Mouse (Mus musculus) layer of hippocampus, postnatal 10 days (tissue): Measurements from ENCODE around the gene Irgq. TPM values are rescaled to one million over a fixed set of nuclear protein-coding genes. Genes with fewer than 3 reads are reported as not detected.

Source experiments
- DNase-seq, 2 experiments: peaks; one replicate each; pipeline ENCODE4 v3.0.0; 2021; ENCODE audit warnings: low spot score in 2 of 2
- total RNA-seq, 2 experiments: library from RNA; stranded (reverse); gene quantifications; 2 replicates each; pipeline ENCODE4 v1.2.3; 2021

The Irgq gene
- total RNA-seq, 2 experiments from 2014 or later, result 98.5 to 101 TPM

GRCm38 (mm10) chr7:24546068-24546614, 15.7 kb downstream of the Irgq start, which contains the start of the genes Pinlyp and Xrcc1:
Gene Pinlyp (minus strand): TSS chr7:24546118.
Gene Xrcc1 (plus strand): TSS chr7:24546289.
- DNase-seq, result no peak

DNA sequence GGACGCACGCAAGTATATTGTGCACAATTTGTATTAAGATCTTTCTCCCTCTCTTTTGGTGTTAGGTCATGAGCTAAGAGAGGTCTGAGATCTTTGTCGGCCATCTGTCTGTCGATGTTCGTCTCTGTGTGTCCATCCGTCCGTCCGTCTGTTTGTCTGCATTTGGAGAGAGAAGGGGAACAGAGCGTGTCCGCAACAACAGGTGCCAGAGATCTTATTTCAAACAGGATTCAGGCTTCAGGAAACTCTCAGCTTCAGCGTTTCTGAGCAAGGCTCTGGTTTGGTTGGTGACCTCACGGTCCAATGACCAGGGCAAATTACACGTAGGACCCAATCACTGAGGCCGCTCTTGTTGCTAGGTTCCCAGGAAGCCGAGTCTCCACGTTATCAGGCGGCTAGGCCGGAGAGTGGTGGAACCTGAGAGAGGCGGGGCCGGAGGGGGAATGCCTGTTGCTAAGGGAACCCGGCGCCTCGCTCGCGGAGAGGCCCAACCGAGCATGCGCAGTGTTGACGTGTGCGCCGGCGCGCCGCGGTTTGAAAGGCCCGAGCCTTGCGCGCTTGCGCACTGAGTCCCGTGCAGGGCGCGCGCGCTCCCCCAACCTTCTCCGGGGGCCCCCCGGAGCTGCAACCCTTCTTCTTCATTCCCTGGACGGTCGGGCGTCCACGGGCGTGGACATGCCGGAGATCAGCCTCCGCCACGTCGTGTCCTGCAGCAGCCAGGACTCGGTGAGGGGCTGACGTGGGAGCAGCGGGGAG, 16.3 kb downstream of the Irgq start:
- DNase-seq, result peak; percentile 98 to 99

DNA sequence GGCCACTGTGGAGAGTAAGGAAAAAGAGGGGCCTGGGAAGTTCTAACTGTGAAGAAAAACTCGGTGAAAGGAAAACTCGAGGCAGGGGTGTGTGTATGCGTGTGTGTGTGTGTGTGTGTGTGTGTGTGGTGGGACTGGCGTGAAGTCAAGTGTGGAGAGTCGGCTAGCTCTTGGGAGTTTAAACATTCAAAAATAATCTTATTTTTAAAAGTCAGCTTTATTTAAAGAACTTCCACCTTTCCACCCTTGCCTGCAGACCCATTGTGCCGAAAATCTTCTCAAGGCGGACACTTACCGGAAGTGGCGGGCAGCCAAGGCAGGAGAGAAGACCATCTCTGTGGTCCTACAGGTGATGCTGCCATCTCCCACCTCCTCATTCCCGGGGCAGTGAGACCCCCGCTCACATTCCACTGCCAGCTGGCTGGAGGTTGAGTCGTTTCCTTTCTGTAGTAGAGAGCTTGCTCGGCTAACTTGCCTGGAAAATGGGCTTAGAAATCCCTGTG, 17.1 kb downstream of the Irgq start:
- no peak for DNase-seq

DNA sequence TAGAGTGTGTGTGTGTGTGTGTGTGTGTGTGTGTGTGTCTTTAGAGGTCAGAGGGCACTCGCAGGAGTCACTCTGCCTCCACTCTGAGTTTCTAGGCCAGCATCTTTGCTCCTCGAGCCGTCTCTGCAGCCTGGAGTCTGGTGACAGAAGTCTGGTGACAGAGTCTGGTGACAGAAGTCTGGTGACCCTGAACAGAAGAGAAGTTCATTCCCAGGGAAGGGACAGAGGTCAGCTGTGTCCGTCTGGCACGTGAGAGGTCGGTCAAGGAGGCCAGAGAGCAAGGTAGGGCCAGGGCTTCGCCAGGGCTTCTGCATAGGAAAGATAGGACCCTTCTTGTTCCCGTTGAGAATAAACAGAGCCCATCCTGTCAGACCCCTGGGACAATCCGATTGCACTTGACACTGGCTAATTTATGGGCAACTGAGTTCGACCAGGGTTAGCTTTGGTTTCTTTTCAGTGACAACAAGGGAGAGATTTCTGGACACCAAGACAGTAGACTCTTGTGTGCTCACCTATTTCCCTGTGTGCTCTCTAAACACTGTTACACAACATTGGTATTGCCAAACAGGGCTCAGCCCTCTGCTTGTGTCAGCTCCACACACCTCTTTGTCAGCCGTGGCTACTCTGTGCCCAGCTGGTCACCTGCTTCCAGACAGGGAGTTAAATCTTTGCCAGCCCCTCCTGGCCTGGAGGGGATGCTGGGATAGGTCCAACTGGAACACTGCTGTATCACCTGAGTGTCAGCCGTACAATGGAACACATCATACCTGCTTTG, 21.7 kb downstream of the Irgq start:
- DNase-seq, result no peak

GRCm38 (mm10) chr7:24555786-24556185, 25.3 kb downstream of the Irgq start:
- DNase-seq, result no peak

GRCm38 (mm10) chr7:24561450-24561849, 31.0 kb downstream of the Irgq start:
- DNase-seq, result no peak

- DNase-seq, result no peak
These were observed 32.8 kb downstream of the Irgq start for GRCm38 (mm10) chr7:24563191-24563836.

DNA sequence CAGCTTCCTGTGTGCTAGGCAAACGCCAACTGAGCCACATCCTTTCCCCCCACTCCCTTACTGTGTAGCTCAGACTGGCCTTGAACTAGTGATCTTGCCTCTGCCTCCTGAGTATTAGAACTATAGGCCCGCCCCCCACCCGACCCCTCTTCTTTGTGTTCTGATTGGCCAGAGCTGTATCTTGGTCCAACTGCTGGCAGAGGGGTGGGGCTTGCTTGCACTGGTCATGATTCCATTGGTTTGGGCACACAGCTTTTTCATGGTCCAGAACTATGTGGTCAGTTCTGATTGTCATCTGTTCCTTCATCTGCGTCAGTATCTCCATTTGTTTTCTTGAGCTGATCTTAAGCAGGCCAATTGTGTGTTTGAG, 33.3 kb downstream of the Irgq start:
- DNase-seq, result no peak

DNA sequence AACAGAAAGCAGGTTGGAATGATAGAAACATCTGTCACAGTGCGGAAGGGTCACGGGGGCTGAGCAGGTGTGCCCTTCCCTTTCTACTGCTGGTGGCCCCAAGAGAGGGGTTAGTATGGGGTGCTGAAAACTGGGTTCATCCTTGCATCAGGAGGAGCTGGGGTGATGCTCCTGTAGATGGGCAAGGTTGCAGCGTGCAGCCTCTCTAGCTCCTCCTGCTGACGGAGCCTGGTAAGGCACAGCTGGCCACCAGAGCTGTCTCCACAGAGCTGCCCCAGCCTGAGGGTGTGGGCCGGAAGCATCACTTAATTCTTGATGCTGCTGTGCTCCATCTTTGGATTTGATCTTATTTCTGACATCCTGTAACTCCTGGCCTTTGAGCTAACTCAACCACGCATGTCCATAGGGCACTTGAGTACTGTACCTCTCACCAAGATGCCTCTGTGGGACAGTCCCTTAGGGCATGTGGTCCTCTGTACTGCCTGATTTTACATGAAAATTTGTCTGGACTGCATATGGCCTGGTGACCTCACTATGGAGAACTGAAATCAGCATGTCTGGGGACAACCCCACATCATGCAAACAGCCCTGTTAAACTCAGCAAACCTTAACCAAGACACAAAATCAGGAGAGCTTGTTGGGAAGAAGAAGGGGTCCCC, 34.2 kb downstream of the Irgq start:
- peak; percentile 72 to 73 for DNase-seq

- no peak for DNase-seq
These were observed 35.1 kb downstream of the Irgq start for GRCm38 (mm10) chr7:24565627-24566026.

DNA sequence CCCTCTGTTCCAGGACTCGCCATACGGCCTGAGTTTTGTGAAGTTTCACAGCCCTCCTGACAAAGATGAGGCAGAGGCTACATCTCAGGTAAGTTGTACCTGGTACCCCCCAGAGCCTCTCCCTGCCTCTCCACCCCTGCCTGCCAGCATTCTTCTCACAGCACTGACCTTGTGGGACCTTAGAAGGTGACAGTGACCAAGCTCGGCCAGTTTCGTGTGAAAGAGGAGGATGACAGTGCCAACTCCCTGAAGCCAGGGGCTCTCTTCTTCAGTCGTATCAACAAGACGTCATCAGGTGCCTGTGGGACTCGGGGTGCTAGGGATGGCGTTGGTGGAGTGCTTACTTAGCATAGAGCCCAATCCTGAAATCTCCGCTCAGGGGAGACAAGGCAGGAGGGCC, 35.7 kb downstream of the Irgq start:
- no peak for DNase-seq

GRCm38 (mm10) chr7:24568512-24568911, 38.0 kb downstream of the Irgq start:
- DNase-seq, result no peak

DNA sequence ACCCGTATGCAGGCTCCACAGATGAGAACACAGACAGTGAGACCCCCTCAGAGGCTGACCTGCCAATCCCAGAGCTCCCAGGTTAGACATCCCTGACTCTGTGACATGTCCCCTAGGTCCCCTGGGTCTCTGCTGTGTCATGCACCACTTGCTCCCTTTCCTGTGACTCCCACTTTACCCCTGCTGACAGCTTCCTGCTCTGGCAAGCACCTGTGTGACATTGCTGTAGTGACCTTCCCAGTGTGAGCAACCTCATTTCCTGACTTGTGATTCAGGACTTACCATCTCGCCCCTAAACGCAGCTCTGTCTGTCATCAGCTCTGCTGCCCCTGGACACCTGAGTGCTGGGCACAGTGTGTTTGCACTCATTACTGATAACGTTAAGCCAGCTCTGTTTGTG, 40.6 kb downstream of the Irgq start:
- no peak for DNase-seq

DNA sequence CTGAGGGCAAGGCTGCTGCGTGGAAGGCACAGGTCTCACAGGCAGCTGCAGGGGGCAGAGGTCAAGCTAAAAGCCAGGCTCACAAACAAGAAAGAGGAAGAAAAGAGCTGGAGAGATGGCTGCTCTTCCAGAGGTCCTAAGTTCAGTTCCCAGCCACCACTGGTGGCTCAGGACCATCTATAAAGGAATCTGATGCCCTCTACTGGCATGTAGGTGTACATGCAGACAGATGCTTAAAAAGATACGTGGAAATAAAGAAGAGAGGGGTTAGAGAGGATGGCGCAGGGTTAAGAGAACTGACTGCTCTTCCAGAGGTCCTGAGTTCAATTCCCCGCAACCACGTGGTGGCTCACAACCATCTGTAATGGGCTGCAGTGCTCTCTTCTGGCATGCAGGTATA, 42.0 kb downstream of the Irgq start:
- DNase-seq, result no peak

- no peak for DNase-seq
These were observed 43.8 kb downstream of the Irgq start for GRCm38 (mm10) chr7:24574224-24574796.

GRCm38 (mm10) chr7:24577811-24578210, 47.3 kb downstream of the Irgq start:
- DNase-seq, result no peak

DNA sequence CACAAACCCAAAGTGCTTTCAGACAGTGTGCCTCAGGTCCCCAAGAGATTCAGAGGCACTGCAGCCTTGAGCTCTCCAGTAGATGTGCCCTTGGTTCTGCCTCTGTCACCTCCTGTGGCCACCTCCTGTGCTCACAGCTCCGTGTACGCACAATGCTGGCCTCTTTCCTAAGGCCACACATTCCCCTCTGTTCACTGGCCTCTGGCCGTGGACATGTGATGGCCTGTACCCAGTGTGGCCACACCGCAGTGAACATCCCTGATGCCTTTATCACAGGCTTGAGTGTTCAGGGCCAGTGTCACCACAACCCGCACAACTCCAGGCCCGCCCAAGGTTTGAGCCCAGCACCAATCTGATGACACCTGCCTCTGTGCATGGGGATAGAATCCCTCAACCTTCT, 54.4 kb downstream of the Irgq start:
- DNase-seq, result no peak

DNA sequence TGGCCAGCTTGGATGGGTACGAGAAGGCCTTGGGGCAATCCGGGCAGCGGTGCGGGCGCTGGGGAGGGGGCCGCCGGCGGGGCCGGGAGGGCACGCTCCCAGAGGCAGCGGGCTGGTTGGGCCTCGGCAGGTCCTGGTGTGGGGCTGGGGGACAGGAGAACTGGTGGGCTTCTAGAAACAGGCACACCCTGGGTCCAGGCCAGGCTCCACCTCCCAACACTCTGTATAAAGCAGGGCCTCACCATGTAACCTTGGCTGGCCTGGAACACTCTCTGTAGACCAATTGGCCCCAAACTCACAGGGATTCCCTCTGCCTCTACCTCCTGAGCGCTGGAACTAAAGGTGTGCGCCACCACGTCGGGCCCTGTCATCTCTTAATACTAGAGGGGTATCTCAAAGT, 55.5 kb downstream of the Irgq start:
- no peak for DNase-seq

DNA sequence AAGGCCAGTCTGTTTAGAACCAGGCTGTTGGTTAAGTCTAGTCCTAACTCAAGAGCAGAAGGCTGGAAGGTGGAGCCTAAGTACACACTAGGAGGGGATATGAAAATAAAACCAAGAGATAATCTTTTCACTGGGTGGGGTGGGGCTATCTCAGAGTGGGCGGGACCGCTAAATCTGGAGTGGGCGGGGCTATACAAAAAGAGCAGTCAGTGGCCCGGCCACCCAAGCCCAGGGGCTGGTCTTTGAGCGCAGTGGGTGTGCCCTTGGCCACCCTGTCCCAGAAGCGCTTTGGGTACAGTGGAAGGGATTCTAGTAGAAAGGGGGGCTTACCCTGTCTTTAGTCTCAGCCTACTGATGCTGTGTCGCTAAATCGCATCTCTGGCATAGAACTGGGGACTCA, 56.3 kb downstream of the Irgq start:
- DNase-seq, result no peak

DNA sequence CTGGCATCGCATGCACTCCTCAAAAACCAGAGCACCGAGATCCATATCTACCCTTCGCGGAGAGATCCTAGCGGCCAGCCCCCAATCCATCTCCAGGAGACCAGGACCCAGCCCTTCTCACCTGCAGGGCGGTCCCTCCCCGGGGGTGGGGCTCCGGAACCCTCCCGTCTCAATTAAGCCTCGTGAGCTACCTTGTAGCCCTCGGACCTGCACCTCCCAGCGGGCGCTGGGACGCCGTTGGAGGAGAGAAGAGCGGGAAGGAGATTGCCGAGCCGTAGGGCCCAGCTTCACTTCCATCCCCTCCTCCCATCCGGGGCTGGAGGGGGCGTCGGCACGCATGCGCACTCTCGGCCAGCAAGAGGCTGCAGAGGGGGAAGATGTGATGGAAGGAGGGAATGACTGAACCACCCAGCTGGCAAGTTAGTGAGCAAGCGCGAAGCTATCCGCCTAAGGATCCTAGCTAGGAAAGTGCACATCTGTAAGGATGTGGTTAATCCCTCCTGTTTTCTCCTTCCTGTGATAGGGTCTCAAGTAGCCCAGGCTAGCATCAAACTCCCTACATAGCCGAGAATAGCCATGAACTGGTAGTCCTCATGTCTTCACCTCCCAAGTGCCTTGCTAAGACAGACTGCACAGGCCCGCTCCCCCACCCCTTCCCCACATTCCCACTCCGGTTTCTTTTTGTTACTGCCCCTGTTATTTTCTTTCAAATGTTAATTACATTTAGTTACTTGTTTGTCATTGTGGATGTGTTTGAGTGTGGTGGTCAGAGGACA, 57.0 kb downstream of the Irgq start, which contains the start of the genes Ethe1 and Zfp575:
TSS of gene Ethe1 (plus strand) at position 214 of the 776 bp plus-strand sequence.
TSS of gene Zfp575 (minus strand) at position 312 of the 776 bp plus-strand sequence.
- DNase-seq, result peak; percentile 81 to 88
